Mouse (Mus musculus) kidney, postnatal 0 days (tissue): Measurements from ENCODE around the gene Kmt2d. TPM values are rescaled to one million over a fixed set of nuclear protein-coding genes. Genes with fewer than 3 reads are reported as not detected.

ENCODE experiments used
- ATAC-seq: fragments of 200-750 bp; cut with Nextera tagmentation; replicated peaks from 2 replicates; pipeline ENCODE4 v1.8.0; 2017; ENCODE audit warnings: low read depth, moderate number of reproducible peaks, moderate TSS enrichment, moderate library complexity; ENCODE audit not compliant: low FRiP score
- DNase-seq: peaks from one replicate; pipeline ENCODE4 v3.0.0-alpha.2; 2016; ENCODE audit warnings: low spot score
- H3K27ac ChIP-seq: fragments of 300-500 bp; sonication (generic); 2 replicates; pipeline ENCODE4 v1.5.1; 2014; ENCODE audit warnings: mild to moderate bottlenecking
- H3K27me3 ChIP-seq: fragments of 300-500 bp; sonication (generic); 2 replicates; pipeline ENCODE4 v1.6.1; 2014; ENCODE audit warnings: low read length, mixed read lengths; ENCODE audit not compliant: insufficient read depth
- H3K36me3 ChIP-seq: fragments of 300-500 bp; sonication (generic); 2 replicates; pipeline ENCODE4 v1.6.1; 2014; ENCODE audit warnings: low read length, mixed read lengths; ENCODE audit not compliant: insufficient read depth
- H3K4me1 ChIP-seq: fragments of 300-500 bp; sonication (generic); replicated peaks from 2 replicates; pipeline ENCODE4 v1.6.1; 2014; ENCODE audit warnings: antibody characterized with exemption, low read length, mixed read lengths; ENCODE audit not compliant: insufficient read depth
- H3K4me2 ChIP-seq: fragments of 300-500 bp; sonication (generic); 2 replicates; pipeline ENCODE4 v1.6.1; 2014; ENCODE audit warnings: mild to moderate bottlenecking, low read length, moderate library complexity, mixed read lengths
- H3K4me3 ChIP-seq: fragments of 300-500 bp; sonication (generic); replicated peaks from 2 replicates; pipeline ENCODE4 v1.5.1; 2014; ENCODE audit warnings: low read depth, low read length
- H3K9ac ChIP-seq: fragments of 300-500 bp; sonication (generic); 2 replicates; pipeline ENCODE4 v1.6.1; 2014; ENCODE audit warnings: low read depth, low read length
- H3K9me3 ChIP-seq: fragments of 300-500 bp; sonication (generic); replicated peaks from 2 replicates; pipeline ENCODE4 v1.6.1; 2016; ENCODE audit warnings: low read length, inconsistent platforms, mixed read lengths
- CTCF ChIP-seq: IDR thresholded peaks from 2 replicates; pipeline ENCODE4 v1.5.1; 2016; ENCODE audit warnings: antibody characterized with exemption, low read depth, mild to moderate bottlenecking, moderate library complexity
- WGBS: fragments of 180-500 bp; shearing (Covaris S2); extraction: QIAGEN DNeasy Blood & Tissue Kit; methylation state at CpG from one replicate; pipeline ENCODE4 v1.1.7; 2014; 5-methylcytosine and 5-hydroxymethylcytosine counted together
- polyA plus RNA-seq: library from polyadenylated mRNA; unstranded; fragments of >200 nt; fragmentation: Nextera tagmentation; extraction: Ambion mirVana; gene quantifications from 2 replicates; pipeline ENCODE4 v1.2.1, GENCODE M21; 2015

Kmt2d gene
- polyA plus RNA-seq, 1 experiment from 2014 or later = 6.4 TPM

DNA sequence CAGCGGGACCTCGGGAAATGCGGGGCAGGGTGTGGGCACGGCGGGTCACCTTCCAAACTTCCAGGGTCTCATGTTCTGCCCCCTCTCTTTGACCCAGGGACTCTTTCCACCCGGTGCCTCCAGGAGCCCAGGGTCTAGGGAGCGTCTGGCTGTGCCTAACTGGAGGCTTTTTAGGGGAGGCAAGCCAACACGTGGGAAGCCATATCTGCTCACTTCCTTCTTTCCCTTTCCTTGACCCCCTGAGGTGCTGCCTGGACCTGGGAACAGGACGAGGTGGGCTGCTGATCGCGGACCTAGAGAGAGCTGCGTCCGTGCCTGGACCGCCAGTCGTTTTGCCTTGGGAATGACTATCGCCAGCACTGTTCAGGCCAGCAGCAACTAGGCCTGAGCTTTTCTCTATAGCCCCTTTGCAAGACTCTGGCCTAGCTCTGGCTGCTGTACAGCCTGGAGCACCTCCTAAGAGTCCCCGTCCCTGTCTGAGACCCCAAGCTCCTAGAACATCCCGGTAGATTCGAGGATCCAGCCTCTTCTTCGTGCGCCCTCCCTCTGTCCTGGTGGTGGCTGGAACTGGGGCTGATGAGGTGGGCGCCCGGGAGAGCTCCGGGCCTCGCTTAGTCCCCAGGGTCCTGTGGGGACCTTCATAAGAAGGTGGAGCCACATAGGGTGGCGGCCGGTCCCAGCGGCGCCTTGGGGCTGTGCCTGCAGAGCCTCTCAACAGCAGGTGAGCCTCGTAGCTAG, 64.8 kb downstream of the Kmt2d start:
- TF ChIP-seq CTCF = no peak
- H3K36me3 ChIP-seq = peaks cover 2% of the 10 kb centered on the region; the same call in 1 of the 2 replicates
- peak overlapping the region; percentile 40 for H3K4me3 ChIP-seq
- H3K9ac ChIP-seq = 0 out of 2 replicates have a peak overlapping the region, but pooled peaks have one; percentile 3
- H3K27me3 ChIP-seq = peaks cover 77% of the 10 kb centered on the region
- peak overlapping the region; percentile 73 for H3K4me2 ChIP-seq
- WGBS = 15% methylated on average over 30 of the region's 30 CpGs
- no peak for ATAC-seq
- H3K27ac ChIP-seq = no peak overlapping the region
- H3K4me1 ChIP-seq = peaks cover 21% of the 10 kb centered on the region
- no peak for DNase-seq
- no peaks in the 10 kb centered on the region for H3K9me3 ChIP-seq

GRCm38 (mm10) chr15:98805324-98806040, 65.5 kb downstream of the Kmt2d start:
- Histone ChIP-seq H3K4me2 (peak overlapping the region; percentile 73), H3K4me3 (peak overlapping the region; percentile 40), H3K36me3 (no peaks in the 10 kb centered on the region), H3K9ac (peak overlapping the region; percentile 46; the same call in 1 of the 2 replicates), H3K9me3 (no peaks in the 10 kb centered on the region), H3K27ac (no peak overlapping the region), H3K27me3 (peaks cover 85% of the 10 kb centered on the region), H3K4me1 (peaks cover 21% of the 10 kb centered on the region)
- peak; percentile 75 for TF ChIP-seq CTCF
- peak; percentile 83 for DNase-seq
- ATAC-seq = peak; percentile 26
- 1% methylated on average over 64 of the region's 64 CpGs for WGBS

DNA sequence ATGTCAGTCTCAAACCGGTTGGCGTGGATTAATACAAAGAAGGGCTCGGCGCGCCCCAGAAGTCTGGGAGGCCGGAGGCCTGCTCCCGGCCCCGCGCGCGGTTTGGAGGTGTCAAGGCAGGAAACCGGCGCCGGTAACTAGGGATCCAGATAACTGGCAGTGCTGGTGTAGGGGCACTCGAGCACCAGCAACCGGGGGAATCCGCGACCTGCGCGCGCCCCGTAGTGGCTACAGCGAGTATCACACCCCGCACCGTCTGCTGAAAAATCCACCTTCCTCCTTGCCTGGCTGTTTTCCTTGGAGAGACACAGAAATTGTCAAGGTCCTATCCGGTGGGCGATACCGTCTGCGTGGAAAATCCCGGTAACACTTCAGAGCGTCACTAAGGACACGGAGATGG, 67.0 kb downstream of the Kmt2d start:
- peaks cover 21% of the 10 kb centered on the region for H3K4me1 ChIP-seq
- H3K36me3 ChIP-seq = no peaks in the 10 kb centered on the region
- H3K9me3 ChIP-seq = no peaks in the 10 kb centered on the region
- ATAC-seq (no peak), DNase-seq (peak; percentile 79)
- H3K9ac ChIP-seq = no peak overlapping the region
- H3K27ac ChIP-seq = no peak overlapping the region
- H3K27me3 ChIP-seq = peaks cover 89% of the 10 kb centered on the region
- peak overlapping the region; percentile 28; the same call in 1 of the 2 replicates for H3K4me2 ChIP-seq
- peak; percentile 82 for TF ChIP-seq CTCF
- WGBS = under 1% methylated on average over 32 of the region's 32 CpGs
- no peak overlapping the region for H3K4me3 ChIP-seq

GRCm38 (mm10) chr15:98802926-98803325, 68.1 kb downstream of the Kmt2d start:
- Histone ChIP-seq H3K36me3 (no peaks in the 10 kb centered on the region), H3K27ac (no peak overlapping the region), H3K4me1 (peaks cover 11% of the 10 kb centered on the region; the same call in 1 of the 2 replicates), H3K9ac (no peak overlapping the region), H3K27me3 (peaks cover 89% of the 10 kb centered on the region), H3K9me3 (no peaks in the 10 kb centered on the region), H3K4me3 (no peak overlapping the region), H3K4me2 (no peak overlapping the region)
- ATAC-seq = no peak
- DNase-seq = no peak
- TF ChIP-seq CTCF = no peak
- WGBS = 8% methylated on average over 8 of the region's 8 CpGs

DNA sequence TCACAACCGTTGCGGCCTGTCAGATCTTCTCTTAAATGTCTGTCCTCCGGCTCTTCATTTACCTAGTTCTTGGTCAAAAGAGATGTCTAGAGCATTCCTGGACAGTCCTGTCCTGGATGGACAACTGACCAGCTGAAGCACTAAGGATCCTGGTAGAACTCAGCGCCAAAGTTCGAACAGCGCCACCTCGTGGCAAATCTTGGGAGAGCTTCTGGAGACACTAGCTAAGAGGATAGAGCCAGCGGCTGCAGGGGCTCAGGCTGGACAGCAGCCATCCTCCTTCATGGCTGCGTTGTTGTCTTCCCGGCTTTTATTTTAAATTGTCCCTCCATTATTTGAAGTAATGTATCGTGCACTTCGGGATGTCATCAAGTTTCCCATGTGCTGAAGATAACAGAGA, 71.6 kb downstream of the Kmt2d start:
- Histone ChIP-seq H3K4me1 (peaks cover 6% of the 10 kb centered on the region; the same call in 1 of the 2 replicates), H3K36me3 (no peaks in the 10 kb centered on the region), H3K9me3 (no peaks in the 10 kb centered on the region), H3K27ac (no peak overlapping the region), H3K9ac (no peak overlapping the region), H3K4me3 (no peak overlapping the region), H3K27me3 (peaks cover 92% of the 10 kb centered on the region), H3K4me2 (no peak overlapping the region)
- TF ChIP-seq CTCF = peak; percentile 86
- ATAC-seq = no peak
- 11% methylated on average over 12 of the region's 12 CpGs for WGBS
- DNase-seq = peak; percentile 86

DNA sequence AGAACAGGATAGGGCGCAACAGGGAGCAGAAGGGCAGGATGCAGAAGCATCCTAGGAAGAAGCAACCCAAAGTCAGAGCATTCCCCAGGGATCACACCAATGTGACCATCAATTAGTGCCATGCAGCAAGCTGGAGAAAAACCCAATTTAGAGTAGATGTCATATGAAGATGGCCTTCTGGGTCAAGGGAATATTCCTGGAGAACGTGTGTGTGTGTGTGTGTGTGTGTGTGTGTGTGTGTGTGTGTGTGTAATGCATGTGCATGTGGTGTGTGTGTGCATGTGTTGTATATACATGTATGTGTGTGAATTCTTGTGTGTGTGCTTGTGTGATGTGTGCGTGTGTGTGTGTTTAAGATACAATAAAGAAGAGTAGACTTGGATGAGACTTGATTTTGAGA, 72.1 kb downstream of the Kmt2d start:
- Histone ChIP-seq H3K27me3 (peaks cover 92% of the 10 kb centered on the region), H3K9ac (no peak overlapping the region), H3K36me3 (no peaks in the 10 kb centered on the region), H3K4me3 (no peak overlapping the region), H3K4me2 (no peak overlapping the region), H3K9me3 (no peaks in the 10 kb centered on the region), H3K27ac (no peak overlapping the region), H3K4me1 (peaks cover 6% of the 10 kb centered on the region; the same call in 1 of the 2 replicates)
- ATAC-seq (no peak), DNase-seq (no peak)
- TF ChIP-seq CTCF = no peak
- 51% methylated on average over 3 of the region's 3 CpGs for WGBS
